Mouse (Mus musculus) lung, embryonic 14.5 days (tissue): ENCODE measurements around the gene F11r. TPM values are rescaled to one million over a fixed set of nuclear protein-coding genes. Genes with fewer than 3 reads are reported as not detected.

Experiments used
- ATAC-seq: fragments of 200-750 bp; cut with Nextera tagmentation; 2 replicates; pipeline ENCODE4 v1.8.0; 2017; ENCODE audit warnings: mild to moderate bottlenecking, moderate TSS enrichment, moderate library complexity; ENCODE audit not compliant: insufficient read depth
- DNase-seq: peaks from one replicate; pipeline ENCODE4 v3.0.0-alpha.2; 2015
- H3K27ac ChIP-seq: fragments of 300-500 bp; sonication (generic); 2 replicates; pipeline ENCODE4 v1.5.1; 2014; ENCODE audit warnings: low read depth, mild to moderate bottlenecking, moderate library complexity
- H3K27me3 ChIP-seq: fragments of 300-500 bp; sonication (generic); 2 replicates; pipeline ENCODE4 v1.6.1; 2014; ENCODE audit warnings: low read length, control low read depth; ENCODE audit not compliant: insufficient read depth
- H3K36me3 ChIP-seq: fragments of 300-500 bp; sonication (generic); 2 replicates; pipeline ENCODE4 v1.6.1; 2014; ENCODE audit warnings: control low read depth; ENCODE audit not compliant: insufficient read depth
- H3K4me1 ChIP-seq: fragments of 300-500 bp; sonication (generic); 2 replicates; pipeline ENCODE4 v1.6.1; 2014; ENCODE audit warnings: antibody characterized with exemption, control low read depth; ENCODE audit not compliant: insufficient read depth
- H3K4me2 ChIP-seq: fragments of 300-500 bp; sonication (generic); 2 replicates; pipeline ENCODE4 v1.6.1; 2014; ENCODE audit warnings: mild to moderate bottlenecking
- H3K4me3 ChIP-seq: fragments of 300-500 bp; sonication (generic); 2 replicates; pipeline ENCODE4 v1.5.1; 2014; ENCODE audit warnings: low read depth, low read length
- H3K9ac ChIP-seq: fragments of 300-500 bp; sonication (generic); 2 replicates; pipeline ENCODE4 v1.6.1; 2014
- H3K9me3 ChIP-seq: fragments of 300-500 bp; sonication (generic); 2 replicates; pipeline ENCODE4 v1.6.1; 2016; ENCODE audit warnings: low read depth, low read length, control low read depth
- CTCF ChIP-seq: IDR thresholded peaks from 2 replicates; pipeline ENCODE4 v1.5.1; 2016; ENCODE audit warnings: antibody characterized with exemption, low read depth
- WGBS: fragments of 180-500 bp; shearing (Covaris S2); extraction: QIAGEN DNeasy Blood & Tissue Kit; methylation state at CpG from one replicate; pipeline ENCODE4 v1.1.7; 2014; 5-methylcytosine and 5-hydroxymethylcytosine counted together
- polyA plus RNA-seq: library from polyadenylated mRNA; unstranded; fragments of >200 nt; fragmentation: Nextera tagmentation; extraction: Ambion mirVana; gene quantifications from 2 replicates; pipeline ENCODE4 v1.2.1, GENCODE M21; 2014

F11r gene
- polyA plus RNA-seq, 1 experiment from 2014 or later = 91.3 TPM

GRCm38 (mm10) chr1:171419905-171420304, 17.4 kb upstream of the F11r start:
- 0 out of 2 replicates have a peak, but pooled peaks cover 3% of the 10 kb centered on the region for H3K4me1 ChIP-seq
- DNase-seq (no peak), ATAC-seq (peak; percentile 15; the same call in 1 of the 2 replicates)
- no peak for TF ChIP-seq CTCF
- H3K9me3 ChIP-seq = no peaks in the 10 kb centered on the region
- no peak overlapping the region for H3K4me3 ChIP-seq
- WGBS = 69% methylated on average over 5 of the region's 5 CpGs
- peak overlapping the region; percentile 31; the same call in 1 of the 2 replicates for H3K27ac ChIP-seq
- H3K36me3 ChIP-seq = peaks cover 60% of the 10 kb centered on the region
- H3K27me3 ChIP-seq = no peaks in the 10 kb centered on the region
- no peak overlapping the region for H3K4me2 ChIP-seq
- no peak overlapping the region for H3K9ac ChIP-seq

- no peak overlapping the region for H3K27ac ChIP-seq
- H3K27me3 ChIP-seq = no peaks in the 10 kb centered on the region
- 0 out of 2 replicates have a peak, but pooled peaks cover 5% of the 10 kb centered on the region for H3K4me1 ChIP-seq
- TF ChIP-seq CTCF = no peak
- ATAC-seq = no peak
- H3K4me2 ChIP-seq = no peak overlapping the region
- peak; percentile 59 for DNase-seq
- no peak overlapping the region for H3K9ac ChIP-seq
- WGBS = 70% methylated on average over 8 of the region's 8 CpGs
- peaks cover 33% of the 10 kb centered on the region for H3K36me3 ChIP-seq
- H3K4me3 ChIP-seq = no peak overlapping the region
- H3K9me3 ChIP-seq = no peaks in the 10 kb centered on the region
Measured at GRCm38 (mm10) chr1:171422504-171423095, 14.7 kb upstream of the F11r start.

GRCm38 (mm10) chr1:171424638-171425037, 12.7 kb upstream of the F11r start:
- Histone ChIP-seq H3K9me3 (no peaks in the 10 kb centered on the region), H3K4me3 (no peak overlapping the region), H3K36me3 (peaks cover 13% of the 10 kb centered on the region), H3K27ac (no peak overlapping the region), H3K4me2 (no peak overlapping the region), H3K9ac (no peak overlapping the region), H3K4me1 (0 out of 2 replicates have a peak, but pooled peaks cover 5% of the 10 kb centered on the region), H3K27me3 (no peaks in the 10 kb centered on the region)
- DNase-seq (peak; percentile 19), ATAC-seq (no peak)
- WGBS = 42% methylated on average over 5 of the region's 5 CpGs
- no peak for TF ChIP-seq CTCF

- 0 out of 2 replicates have a peak, but pooled peaks cover 5% of the 10 kb centered on the region for H3K4me1 ChIP-seq
- no peak for TF ChIP-seq CTCF
- H3K27me3 ChIP-seq = no peaks in the 10 kb centered on the region
- H3K9ac ChIP-seq = no peak overlapping the region
- ATAC-seq (no peak), DNase-seq (peak; percentile 72)
- H3K4me2 ChIP-seq = no peak overlapping the region
- H3K9me3 ChIP-seq = no peaks in the 10 kb centered on the region
- H3K4me3 ChIP-seq = no peak overlapping the region
- H3K36me3 ChIP-seq = peaks cover 8% of the 10 kb centered on the region; the same call in 1 of the 2 replicates
- WGBS = 35% methylated on average over 4 of the region's 4 CpGs
- H3K27ac ChIP-seq = no peak overlapping the region
Measured at GRCm38 (mm10) chr1:171425126-171425525, 12.2 kb upstream of the F11r start.

- H3K9me3 ChIP-seq = no peaks in the 10 kb centered on the region
- H3K4me1 ChIP-seq = peaks cover 6% of the 10 kb centered on the region; the same call in 1 of the 2 replicates
- no peak overlapping the region for H3K9ac ChIP-seq
- H3K36me3 ChIP-seq = no peaks in the 10 kb centered on the region
- ATAC-seq (no peak), DNase-seq (no peak)
- WGBS = 76% methylated on average over 5 of the region's 5 CpGs
- no peak for TF ChIP-seq CTCF
- no peak overlapping the region for H3K4me3 ChIP-seq
- no peak overlapping the region for H3K27ac ChIP-seq
- no peaks in the 10 kb centered on the region for H3K27me3 ChIP-seq
- H3K4me2 ChIP-seq = no peak overlapping the region
Measured at GRCm38 (mm10) chr1:171432158-171432557, 5.2 kb upstream of the F11r start.

GRCm38 (mm10) chr1:171435288-171435814, 2.0 kb upstream of the F11r start:
- 21% methylated on average over 7 of the region's 7 CpGs for whole genome bisulfite sequencing

GRCm38 (mm10) chr1:171435974-171436373, 1.4 kb upstream of the F11r start:
- no peak overlapping the region for H3K4me3 ChIP-seq
- ATAC-seq = no peak
- no peak overlapping the region; the same call in 1 of the 2 replicates for H3K27ac ChIP-seq
- H3K9me3 ChIP-seq = no peaks in the 10 kb centered on the region
- H3K4me1 ChIP-seq = peaks cover 20% of the 10 kb centered on the region
- H3K9ac ChIP-seq = no peak overlapping the region
- no peaks in the 10 kb centered on the region for H3K27me3 ChIP-seq
- no peaks in the 10 kb centered on the region for H3K36me3 ChIP-seq
- no peak for DNase-seq
- no peak for TF ChIP-seq CTCF
- no peak overlapping the region; the same call in 1 of the 2 replicates for H3K4me2 ChIP-seq
- WGBS = 28% methylated on average over 1 of the region's 1 CpGs

More at GRCm38 (mm10) chr1:171435288-171435814, 2.0 kb upstream of the F11r start:
- Histone ChIP-seq H3K9me3 (no peaks in the 10 kb centered on the region), H3K27ac (no peak overlapping the region; the same call in 1 of the 2 replicates), H3K4me3 (no peak overlapping the region), H3K27me3 (no peaks in the 10 kb centered on the region), H3K9ac (no peak overlapping the region), H3K4me2 (no peak overlapping the region), H3K36me3 (no peaks in the 10 kb centered on the region), H3K4me1 (peaks cover 14% of the 10 kb centered on the region)
- peak; percentile 48 for DNase-seq
- no peak for TF ChIP-seq CTCF
- no peak for ATAC-seq
